Mouse (Mus musculus) ovary, postnatal 10 days (tissue): ENCODE results near the gene Gm20388.
A peak's percentile ranks its signal among the peaks of the same experiment; 100 is the strongest.

Experiments used
- DNase-seq: peaks from one replicate; pipeline ENCODE4 v3.0.0; 2022; ENCODE audit warnings: low spot score

Gene Gm20388

DNA sequence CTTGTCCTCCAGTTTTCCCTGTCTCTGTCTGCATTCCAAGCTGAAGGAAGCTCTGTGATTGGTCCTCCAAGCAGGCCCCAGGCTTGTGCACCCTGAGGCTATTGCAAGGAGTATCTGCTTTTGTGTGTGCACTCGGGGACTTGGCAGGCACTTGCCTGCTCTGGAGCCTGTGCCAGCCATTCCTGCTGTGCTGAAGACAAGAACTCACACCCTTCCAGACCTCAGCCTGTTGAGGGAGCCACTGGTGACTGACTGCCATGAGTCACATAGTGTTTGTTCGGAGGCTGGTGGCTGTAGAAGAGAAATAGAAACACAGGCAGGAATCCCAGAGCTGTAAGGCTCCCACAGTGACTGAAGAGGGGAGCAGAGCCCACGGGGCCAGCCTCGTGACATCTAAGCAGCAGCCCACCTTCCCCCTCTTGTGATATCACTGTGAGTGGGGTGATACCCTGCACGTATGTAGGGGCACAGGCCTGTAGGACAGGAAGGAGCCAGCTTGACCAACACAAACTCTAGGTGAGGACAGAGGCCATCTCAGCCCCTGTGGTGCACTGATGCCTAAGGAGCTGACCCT is 50.0 kb downstream of the Gm20388 start:
- no peak for DNase-seq

DNA sequence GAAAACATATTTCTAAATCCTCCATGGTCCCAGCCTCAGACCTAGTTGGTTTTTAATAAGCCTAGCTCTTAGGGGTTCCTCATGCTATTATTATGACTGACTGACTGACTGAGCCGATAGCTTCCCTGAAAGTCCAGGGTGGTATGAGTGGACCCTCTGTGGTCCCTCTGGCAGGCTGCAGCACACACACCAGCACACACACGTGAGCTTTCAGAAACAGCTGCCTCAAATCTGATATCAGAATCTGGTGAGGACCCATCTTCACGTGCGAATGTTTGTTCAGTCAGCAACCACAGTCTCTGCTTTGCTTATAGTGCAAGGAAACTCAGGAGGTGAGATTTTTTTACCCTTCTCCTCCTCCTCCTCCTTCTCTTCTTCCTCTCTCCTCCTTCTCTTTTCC is 54.2 kb downstream of the Gm20388 start:
- no peak for DNase-seq

DNA sequence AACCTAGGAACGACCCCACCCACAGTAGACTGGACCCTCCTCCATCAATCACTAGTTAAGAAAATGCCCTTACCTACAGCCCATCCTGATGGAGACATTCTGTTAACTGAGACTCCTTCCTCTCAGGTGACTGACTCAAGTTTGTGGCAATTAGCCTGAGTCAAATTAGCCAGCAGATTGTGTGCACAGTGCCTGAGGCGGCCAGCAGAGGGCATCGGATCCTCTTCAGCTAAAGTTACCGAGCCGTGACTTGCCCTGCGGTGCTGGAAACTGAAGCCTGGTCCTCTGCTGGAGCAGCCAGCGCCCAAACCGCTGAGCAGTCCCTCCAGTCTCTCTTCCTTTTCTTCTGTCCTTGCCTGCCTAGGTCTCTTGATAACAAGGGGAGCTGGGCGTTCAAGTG is 56.8 kb downstream of the Gm20388 start:
- no peak for DNase-seq

DNA sequence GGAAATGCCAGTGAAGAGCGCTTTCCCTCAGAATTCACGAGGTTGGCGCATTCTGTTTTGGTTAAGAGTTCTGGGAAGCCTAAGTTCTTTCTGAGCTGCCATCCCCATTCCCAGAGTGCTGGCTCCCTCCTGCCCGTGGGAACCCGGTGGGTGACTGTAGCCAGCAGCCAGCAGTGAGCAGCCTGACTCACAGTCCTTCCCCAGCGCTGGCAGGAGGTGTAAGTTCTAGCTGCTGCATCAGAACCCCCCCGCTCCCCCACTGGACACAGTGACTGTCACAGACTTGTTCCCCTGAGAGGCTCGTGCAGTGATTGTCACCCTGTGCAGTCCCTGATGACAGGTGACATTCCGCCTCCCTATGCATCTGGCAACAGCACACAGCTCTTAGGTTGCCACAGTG is 59.5 kb downstream of the Gm20388 start:
- DNase-seq: no peak

DNA sequence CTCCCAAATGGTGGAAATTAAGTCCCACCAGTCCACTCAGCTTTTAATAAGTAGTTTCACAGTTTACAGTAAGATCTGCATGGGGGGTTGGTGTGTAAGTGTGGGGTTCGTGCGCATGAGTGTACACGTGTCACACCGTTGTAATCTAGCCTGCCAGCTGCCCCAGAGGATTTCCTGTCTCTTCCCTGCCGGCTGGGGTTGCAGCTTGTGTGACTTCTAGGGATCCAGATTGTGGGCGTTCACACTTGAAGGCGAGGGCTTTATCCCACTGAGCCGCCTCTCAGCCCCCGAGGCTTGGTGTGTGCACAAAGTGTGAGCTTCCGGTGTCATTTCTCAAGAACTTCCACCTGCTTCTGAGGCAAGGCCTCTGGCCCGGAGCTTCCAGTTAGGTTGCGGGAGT is 61.9 kb downstream of the Gm20388 start:
- DNase-seq: no peak

DNA sequence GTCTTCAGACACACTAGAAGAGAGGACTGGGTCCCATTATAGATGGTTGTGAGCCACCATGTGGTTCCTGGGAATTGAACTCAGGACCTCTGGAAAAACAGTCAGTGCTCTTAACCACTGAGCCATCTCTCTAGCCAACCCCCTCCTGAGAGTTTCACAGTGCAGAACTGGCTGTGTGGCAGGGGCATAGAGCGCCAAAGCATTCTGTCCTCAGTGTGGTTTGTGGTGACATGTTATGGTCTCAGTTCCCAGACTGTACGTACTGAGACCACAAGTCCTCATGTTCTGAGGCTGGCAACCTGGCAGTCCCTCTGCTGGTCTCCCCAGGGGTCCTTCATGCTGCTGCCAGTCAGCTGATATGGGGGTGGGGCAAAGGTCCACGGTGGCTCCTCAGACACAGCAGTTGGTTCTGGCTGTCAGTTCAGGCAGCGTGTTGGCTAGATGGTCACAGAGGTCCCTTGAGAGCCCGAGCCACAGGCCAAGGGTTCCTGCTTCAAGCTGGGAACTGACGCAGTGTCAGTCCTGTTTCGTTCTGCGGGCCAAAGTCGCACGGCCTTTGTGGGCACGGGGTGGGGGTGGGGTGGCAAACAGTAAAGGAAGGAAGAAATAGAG is 68.2 kb downstream of the Gm20388 start:
- DNase-seq: no peak

DNA sequence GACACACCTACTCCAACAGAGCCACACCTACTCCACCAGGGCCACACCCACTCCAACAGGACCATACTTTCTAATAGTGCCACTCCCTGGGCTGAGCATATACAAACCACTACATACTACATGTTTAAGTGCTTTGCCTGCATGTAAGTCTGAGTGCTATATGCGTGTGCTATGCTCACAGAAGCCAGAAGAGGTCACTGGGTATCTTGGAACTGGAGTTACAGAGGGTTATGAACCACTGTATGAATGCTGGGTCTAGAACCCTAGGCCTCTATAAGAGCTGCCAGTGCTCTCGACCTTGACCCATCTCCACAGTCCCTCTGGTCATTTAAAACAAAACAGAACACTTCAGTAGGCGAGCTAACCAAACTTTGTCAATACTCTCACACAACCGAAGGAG is 70.6 kb downstream of the Gm20388 start:
- no peak for DNase-seq

DNA sequence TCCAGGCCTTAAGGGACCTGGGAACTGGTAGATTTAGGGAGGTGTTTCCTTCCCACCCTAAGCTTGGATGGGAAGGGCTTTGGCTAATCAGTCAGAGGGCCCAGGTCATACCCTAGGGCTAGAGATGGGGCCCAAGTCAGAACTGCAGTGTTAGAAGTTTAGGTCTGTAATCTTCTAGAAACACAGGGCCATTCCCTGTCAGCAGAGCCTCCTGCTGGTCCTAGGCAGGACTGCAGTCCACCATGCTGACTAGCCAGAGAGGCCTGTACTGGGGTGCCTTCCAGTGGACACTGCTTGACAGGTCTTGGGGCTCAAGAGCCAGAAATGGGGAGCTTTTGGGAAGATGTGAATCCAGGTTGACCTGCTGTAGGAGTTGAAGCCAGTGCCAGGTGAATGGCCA is 73.4 kb downstream of the Gm20388 start:
- no peak for DNase-seq

DNA sequence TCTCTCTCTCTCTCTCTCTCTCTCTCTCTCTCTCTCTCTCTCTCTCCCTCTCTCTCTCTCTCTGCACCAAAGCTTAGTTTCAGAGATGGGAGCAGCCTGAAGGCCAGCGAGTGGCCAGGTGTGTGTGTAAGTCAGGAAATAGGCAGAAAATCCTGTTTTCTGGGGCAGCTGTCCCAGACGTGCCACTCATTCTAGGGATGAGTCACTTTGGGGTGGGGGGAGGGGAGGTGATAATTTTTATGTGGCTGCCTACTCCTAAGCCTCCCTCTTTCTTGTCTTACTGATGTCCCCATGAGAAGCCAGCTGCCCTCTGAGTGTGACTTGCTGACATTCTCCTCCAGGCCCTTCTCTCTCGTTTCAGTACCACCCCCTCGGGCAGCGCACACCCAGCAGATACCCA is 75.5 kb downstream of the Gm20388 start:
- no peak for DNase-seq

DNA sequence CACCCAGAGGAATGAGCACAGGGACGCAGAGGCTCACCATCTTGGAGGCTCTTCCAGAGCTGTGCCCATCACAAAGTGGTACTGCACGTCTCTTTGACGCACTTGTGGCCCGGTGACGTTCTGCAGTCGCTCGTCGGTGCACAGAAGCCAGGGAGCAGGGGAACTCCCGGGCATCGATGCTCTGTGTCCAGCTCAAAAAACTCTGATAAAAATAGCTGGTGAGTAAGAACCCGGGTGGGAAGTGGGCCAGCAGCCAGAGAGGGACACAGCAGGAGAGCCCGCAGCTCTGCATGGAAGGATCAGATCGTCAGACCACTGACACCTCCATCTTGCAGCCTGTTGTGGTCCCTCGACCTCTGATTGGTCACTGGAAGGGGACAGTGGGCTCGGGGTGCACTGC is 77.4 kb downstream of the Gm20388 start:
- no peak for DNase-seq

DNA sequence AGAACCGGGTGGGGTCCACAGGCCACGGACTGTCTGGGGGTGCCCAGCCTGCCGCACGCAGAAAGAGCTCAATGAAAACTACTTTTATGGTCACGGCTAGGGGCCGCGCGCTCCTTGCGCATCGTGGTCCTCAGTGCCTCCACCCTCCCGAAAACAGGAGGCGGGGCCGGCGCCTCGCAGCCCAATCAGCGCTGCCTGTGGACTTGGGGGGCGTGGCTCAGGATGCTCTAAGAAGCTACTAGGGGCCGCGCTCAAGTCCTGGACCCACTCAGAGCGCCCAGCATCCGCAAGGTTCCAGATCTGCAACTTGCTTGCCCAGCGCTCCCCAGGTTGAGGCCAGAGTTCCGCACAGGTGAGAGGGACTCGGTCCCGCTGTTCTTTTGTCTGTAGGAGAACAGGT is 81.6 kb downstream of the Gm20388 start, which contains the start of gene Crispld2:
TSS of gene Crispld2 (plus strand) at position 190 of the 400 bp plus-strand sequence.
- peak; percentile 43 for DNase-seq

DNA sequence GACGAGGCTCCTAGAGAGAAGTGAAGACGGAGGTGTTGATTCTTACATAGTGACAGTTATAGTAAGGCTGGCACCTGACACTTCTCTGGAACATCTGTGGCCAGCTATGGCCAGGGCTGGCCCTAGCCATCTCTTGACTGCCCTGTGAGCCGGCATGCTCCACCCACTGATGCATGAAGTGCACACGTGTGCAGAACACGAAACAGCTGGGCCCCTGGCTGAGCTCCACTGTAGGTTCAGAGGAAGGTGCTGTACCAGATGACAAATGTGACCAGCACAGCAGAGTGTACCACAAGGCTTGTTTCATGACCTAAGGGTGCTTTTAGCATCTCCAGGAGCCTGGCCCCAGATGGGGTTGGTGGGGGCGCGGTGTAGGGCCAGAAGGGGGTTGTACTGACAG is 83.5 kb downstream of the Gm20388 start:
- no peak for DNase-seq

DNA sequence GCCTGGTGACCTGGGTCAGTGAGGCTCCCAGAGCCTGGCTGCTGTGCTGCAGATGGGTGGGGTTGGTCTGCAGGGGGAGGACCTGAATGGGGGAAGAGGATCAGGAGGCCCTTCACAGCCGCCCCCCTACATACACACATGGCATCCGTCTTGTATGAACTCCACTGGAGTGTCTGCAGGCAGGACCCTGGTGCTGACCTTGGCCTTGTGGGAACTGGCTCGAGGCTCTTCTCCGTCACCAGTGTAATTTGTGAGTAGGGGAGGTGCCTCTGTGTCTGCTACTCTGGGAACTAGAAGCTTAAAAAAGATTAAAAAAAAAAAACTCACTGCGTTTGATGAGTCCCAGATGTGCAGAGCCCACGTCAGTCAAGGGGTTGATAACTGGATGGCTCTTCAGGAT is 83.9 kb downstream of the Gm20388 start:
- no peak for DNase-seq

DNA sequence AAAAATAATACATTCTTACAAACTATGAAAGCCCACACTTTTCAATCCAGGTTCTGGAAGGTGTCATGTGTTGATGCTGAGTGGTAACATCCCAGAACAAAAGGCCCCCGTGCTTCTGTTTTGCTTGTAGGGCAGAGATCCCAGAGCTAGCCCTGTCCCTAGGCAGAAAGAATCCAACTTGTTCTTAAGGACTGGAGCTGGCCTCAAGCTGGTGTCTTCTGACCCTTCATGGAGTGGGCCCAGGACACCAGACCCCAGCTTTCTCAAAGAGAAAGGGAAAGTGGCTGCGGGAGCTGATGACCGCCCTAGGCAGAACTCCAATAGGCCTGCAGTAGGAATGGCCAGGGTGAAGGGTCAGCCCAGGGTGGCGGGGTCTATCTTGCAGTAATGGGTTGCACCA is 86.6 kb downstream of the Gm20388 start:
- DNase-seq: no peak

DNA sequence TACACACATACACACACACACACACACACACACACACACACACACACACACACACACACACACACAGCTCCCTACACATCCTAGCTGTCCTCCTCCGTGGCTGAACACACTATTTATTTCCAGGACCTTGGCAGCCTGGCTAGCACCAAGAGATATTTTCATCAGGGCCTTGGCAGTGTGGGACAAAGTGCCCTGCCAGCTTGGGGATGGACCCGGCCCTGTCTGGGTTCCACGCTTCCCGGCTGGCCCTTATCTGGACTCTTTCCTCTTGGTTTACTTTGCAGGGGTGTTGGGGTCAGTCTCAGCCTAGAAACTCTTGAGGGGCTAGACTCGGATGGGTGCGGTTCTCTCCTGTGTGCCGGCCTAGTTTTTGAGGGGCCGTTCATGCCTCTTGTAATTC is 89.8 kb downstream of the Gm20388 start:
- DNase-seq: no peak

DNA sequence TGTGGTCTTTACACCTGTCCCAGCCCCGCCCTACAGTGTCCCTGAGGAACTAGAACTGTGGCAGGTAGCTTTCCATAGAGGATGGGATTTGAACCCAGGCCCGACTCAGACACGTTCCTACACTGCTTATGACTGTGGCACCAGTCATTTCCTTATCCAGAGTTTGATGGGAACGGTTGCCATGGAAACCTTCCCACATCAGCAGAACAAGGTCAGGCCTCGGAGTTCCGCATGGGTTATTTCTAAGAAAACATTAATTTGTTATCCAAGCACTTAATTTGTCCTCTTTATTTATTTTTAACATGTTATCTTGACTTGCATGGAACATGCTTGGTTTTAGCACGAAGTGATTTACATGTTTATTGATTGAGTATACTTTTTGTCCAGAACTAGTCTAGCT is 91.1 kb downstream of the Gm20388 start:
- DNase-seq: no peak

DNA sequence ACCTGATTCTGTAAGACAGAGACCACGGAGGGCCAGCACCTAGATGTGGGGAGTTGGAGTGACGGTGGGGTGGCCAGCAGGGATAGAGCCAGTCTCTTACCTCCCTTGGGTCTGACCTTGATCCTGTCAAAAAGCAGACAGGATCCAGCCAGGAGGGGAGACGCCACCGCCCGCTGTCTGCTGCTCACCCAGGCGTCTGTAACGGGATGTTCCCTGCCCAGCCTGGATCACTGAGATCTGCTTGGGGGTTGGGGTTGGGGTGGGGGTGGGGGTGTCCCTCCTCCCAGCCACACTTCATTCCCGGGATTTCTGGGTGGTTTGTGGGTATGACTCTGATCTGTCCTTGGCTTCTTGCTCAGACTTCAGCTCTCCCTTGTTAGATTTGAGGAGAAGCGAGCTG is 91.7 kb downstream of the Gm20388 start:
- DNase-seq: no peak

DNA sequence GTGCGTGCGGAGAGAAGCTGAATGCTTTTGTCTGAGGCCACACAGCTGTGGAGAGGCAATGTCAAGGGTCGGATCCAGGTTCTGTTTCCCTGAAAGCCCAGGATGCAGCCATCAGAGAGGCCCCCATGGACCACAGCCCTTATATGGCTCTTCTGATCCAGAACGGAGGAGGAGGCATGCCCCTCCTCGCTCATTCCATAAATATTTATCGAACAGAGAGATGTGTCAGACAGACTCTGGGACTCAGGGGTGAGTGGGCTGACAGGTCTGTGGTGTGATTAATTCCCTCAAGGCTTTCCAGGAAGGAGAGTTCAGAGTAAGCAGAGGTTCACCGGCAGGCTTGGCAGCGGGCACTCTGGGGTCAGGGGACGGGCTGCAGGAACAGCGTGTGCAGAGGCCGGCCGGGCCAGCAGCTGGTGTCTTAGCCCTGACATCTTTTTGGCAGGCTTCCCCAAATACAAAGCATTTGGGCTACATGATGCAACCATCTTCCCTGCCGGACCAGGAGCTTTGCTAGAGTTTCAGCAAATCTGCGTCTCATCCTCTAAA is 93.6 kb downstream of the Gm20388 start:
- DNase-seq: no peak

DNA sequence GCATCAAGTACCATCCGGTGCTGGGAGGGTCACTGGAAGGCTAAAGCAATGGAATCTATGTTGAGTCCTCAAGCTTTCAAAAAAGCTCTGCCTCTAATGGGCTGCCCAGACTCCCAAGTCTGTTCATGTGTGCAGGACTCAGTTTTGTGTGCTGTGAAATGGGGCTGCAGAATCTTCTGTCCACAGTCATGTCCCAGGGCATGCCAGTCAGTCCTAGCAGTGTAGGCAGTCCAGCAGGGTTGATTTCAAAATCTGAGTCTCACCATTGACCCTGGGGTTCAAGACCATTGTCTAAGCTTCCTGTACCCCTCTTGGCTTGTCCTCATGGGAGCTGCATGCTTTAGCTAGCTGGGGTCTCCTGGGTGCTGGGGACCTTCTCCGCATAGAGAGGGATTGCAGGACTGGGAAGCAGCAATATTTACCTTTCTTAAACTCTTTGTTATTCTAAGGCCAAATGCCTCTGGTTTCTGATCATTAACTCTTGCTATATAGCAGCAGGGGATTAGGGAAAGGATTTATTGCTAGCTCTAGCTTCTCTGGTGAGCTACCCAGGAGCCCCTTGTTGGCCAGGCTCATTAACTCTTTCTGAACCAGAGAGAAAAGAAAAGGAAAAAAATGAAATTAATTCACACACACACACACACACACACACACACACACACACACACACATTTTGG is 94.2 kb downstream of the Gm20388 start:
- no peak for DNase-seq

DNA sequence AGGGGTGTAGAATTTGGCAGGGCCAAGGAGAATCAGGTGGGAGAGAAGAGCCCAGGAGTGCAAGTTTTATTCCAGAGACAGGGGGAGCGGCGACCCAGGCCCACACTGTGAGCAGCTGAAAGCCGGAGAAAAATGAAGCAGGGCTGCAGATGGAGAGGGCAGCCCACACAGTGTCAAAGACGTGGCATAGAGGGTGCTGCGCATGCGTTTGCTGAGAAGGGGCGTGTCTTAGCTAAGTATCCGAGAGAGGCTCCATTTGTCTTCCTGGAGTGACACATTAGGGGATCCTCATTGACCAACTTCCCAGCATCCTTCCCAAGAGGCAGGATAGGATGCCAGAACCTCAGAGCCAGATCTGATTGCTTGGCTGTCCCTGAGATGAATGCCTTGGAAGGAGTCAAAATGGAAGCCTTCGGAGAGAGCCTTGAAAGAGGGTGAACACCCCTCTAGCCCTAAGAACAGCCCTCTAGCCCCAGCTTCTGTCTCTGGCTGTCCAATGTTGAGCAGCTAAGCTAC is 96.1 kb downstream of the Gm20388 start:
- no peak for DNase-seq

DNA sequence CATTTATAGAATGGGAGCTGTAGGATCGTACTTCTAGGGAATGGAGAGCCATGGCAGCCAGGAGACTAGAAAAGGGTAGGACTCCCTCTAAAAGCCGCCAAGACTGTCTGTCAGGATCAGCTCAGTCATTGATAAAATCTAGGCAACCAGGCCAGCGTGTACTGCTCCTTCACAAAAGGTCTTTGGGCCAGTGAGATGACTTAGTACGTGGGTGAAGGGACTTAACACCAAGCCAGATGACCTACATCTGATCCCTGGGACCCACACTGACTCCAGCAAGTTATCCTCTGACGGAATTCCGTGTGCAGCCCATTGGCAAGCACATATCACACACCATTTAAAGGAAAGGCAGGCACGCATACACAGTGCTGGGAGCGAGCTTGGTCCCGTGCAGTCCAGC is 96.5 kb downstream of the Gm20388 start:
- DNase-seq: no peak

DNA sequence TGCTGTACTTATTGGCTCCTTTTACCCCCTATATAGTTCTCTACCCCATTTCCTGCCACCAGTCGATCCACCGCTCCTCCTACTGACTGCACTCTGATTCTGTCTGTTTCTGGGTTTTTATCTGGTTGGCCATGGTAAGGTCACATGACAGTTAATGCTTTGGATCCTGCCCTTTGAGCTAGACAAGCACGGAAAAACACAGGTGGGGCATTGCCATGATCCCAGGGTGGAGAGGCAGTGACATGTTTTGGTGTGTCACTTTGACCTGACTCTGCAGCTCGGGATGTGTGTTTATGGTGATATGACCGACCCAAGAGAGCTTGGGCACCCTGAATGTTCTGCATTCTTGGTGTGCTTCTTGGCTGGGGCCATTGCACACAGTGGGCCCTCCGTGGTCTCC is 98.6 kb downstream of the Gm20388 start:
- DNase-seq: no peak

DNA sequence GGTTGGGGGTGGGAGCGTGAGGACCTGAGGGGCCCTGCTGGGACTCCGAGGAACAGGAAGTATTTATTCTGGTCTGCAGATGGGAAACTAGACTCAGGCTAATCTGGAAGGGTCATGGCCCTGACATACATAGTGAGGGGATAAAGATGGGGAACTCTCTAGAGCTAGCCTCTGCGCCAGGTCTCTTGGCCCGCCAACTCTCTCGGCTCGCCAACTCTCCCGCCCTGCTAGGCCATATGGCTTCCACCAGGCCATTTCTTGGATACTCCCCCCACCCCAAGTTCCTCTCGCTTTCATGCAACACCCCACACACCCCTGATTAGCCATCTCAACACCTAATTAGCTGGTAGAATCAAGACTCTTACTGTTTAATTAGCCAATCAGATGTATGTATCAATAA is 101.8 kb downstream of the Gm20388 start:
- DNase-seq: no peak
